Mouse (Mus musculus): ENCODE measurements around the gene Ctsc.
"Not testable (repeated sequence)": the region's sequence is repeated elsewhere in the genome, so short reads cannot be mapped to it uniquely, and the experiment has no call there.

Ctsc gene

GRCm38 (mm10) chr7:88277858-88278627 is at the start of gene Ctsc:
Ctsc (plus strand) TSS chr7:88278085.
- DNase-seq (ENCODE audit: low read depth) = no peak

- DNase-seq (ENCODE audit: low read depth) = no peak
Observed at GRCm38 (mm10) chr7:88229051-88229450, 48.8 kb upstream of the Ctsc start.

- DNase-seq (ENCODE audit: low read depth) = no peak
Observed at GRCm38 (mm10) chr7:88230121-88230520, 47.8 kb upstream of the Ctsc start.

GRCm38 (mm10) chr7:88230756-88231522 is 46.9 kb upstream of the Ctsc start:
- DNase-seq (ENCODE audit: low read depth) = no peak

GRCm38 (mm10) chr7:88243059-88243458 is 34.8 kb upstream of the Ctsc start:
- DNase-seq (ENCODE audit: low read depth) = peak; percentile 22

- no peak for DNase-seq (ENCODE audit: low read depth)
Observed at GRCm38 (mm10) chr7:88244462-88244861, 33.4 kb upstream of the Ctsc start.

- not testable (repeated sequence) for DNase-seq (ENCODE audit: low read depth)
Observed at GRCm38 (mm10) chr7:88250380-88250779, 27.5 kb upstream of the Ctsc start.

GRCm38 (mm10) chr7:88251535-88251934 is 26.4 kb upstream of the Ctsc start:
- DNase-seq (ENCODE audit: low read depth) = no peak

GRCm38 (mm10) chr7:88252129-88252528 is 25.8 kb upstream of the Ctsc start:
- no peak for DNase-seq (ENCODE audit: low read depth)

GRCm38 (mm10) chr7:88254884-88255283 is 23.0 kb upstream of the Ctsc start:
- DNase-seq (ENCODE audit: low read depth) = no peak

GRCm38 (mm10) chr7:88259155-88259925 is 18.5 kb upstream of the Ctsc start:
- no peak for DNase-seq (ENCODE audit: low read depth)

GRCm38 (mm10) chr7:88261799-88262198 is 16.1 kb upstream of the Ctsc start:
- no peak for DNase-seq (ENCODE audit: low read depth)

GRCm38 (mm10) chr7:88264861-88265260 is 13.0 kb upstream of the Ctsc start:
- no peak for DNase-seq (ENCODE audit: low read depth)

GRCm38 (mm10) chr7:88269913-88270312 is 8.0 kb upstream of the Ctsc start:
- no peak for DNase-seq (ENCODE audit: low read depth)

- no peak for DNase-seq (ENCODE audit: low read depth)
Observed at GRCm38 (mm10) chr7:88271531-88271930, 6.4 kb upstream of the Ctsc start.

GRCm38 (mm10) chr7:88276914-88277765 is 745 bp upstream of the Ctsc start:
- no peak for DNase-seq (ENCODE audit: low read depth)

- DNase-seq (ENCODE audit: low read depth) = no peak
Observed at GRCm38 (mm10) chr7:88278628-88279196, 827 bp downstream of the Ctsc start.

- DNase-seq (ENCODE audit: low read depth) = no peak
Observed at GRCm38 (mm10) chr7:88285276-88285675, 7.4 kb downstream of the Ctsc start.

GRCm38 (mm10) chr7:88291036-88291435 is 13.2 kb downstream of the Ctsc start:
- no peak for DNase-seq (ENCODE audit: low read depth)

- no peak for DNase-seq (ENCODE audit: low read depth)
Observed at GRCm38 (mm10) chr7:88292044-88292443, 14.2 kb downstream of the Ctsc start.

- DNase-seq (ENCODE audit: low read depth) = no peak
Observed at GRCm38 (mm10) chr7:88293907-88294306, 16.0 kb downstream of the Ctsc start.
